Mouse (Mus musculus): ENCODE data around the gene Ackr2. TPM values are rescaled to one million over a fixed set of nuclear protein-coding genes. Genes with fewer than 3 reads are reported as not detected.

The Ackr2 gene
- polyA plus RNA-seq (2017; shearing (Covaris generic)): not detected

DNA sequence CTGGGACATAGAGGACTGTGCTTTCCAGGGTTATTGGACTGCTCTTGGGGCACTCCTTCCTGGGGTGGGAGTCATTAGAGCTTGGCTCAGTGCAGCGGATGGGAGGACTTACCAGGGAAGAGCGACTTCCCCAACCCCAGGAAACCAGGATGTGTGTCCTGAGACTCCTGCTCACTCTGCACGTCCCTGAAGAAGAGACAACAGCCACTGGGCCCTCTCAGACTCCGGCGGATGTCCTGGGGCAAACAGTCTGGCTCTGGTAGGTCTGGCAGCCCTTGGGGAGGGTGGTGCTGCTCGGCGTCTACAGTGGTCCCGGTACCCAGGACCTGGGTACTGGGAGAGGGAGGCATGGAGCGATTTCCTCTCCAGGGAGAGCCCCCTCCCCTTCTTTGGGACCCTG lies at the start of gene Ackr2:
Ackr2 (plus strand) TSS at position 111 of the 400 bp plus-strand sequence.

DNA sequence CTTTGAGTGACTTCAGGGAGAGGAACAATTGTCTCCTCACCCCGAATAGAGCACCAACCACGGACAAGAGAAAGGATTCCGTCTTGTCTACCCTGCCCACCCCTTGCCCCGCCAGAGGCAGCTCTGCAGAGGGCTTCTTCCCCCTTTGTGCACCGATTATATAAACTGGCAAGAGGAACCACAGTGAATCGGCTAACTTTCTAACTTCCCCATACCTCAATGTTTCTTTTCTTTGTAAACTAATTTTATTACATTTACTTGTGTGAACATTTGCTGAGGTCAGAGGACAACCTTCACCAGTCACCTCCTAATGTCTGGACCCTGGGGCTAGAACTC lies 40.0 kb upstream of the Ackr2 start, which contains the start of gene Higd1a:
Higd1a (minus strand) TSS at position 210 of the 336 bp plus-strand sequence.

DNA sequence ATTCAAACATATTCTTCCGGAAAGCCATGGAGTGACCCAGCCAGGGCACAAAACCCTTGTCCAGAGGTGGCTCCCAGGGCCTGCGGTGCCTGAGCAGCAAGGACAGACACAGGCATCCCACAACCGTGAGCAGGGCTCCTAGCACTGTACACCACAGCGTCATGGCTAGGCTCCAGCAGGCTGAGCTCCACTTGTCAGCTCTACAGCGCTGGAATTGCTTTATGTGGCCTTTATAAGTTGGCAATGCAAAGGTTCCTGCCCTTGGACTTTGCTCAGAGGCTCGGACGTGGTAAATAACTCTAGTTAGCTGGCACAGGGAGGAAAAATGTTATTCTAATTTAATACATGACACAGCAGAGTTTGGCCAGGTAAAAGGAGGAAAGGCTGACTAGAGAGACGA lies 17.9 kb downstream of the Ackr2 start, which contains the start of gene Cyp8b1:
Cyp8b1 (minus strand) TSS at position 204 of the 400 bp plus-strand sequence.

DNA sequence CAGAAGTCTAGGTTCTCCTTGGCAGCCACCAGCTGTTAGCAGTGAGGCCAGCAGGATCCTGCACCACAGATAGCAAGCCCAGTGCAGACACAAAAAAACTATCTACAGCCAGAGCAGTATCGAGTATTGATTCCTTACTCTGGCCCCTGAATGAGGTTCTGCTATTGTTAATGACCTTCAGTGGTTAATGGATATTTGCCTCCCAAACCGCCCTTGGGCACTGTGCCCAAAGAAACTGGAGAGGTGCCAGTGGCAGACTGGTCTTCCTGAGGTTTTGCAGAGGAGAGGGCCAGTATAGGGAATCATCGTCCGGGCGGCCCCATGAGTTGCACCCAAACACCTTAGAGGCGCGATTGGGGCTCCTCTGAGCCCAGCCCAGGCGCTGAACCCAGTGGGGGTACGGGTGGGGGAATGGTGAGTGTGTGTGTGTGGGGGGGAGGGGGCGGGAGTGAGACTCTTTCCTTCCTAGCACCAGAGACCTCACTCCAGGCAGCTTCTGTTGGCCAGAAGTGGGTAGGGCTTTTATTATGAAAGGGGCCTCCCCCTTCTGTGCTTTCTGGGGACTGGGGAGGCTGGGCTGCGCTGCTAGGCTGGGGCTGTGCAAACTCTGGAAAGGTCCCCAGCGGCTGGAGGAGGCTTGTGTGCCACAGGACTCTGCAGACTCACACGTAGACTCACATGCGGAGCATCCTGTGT lies 52.4 kb downstream of the Ackr2 start, which contains the start of gene Fam198a:
Fam198a (plus strand) TSS at position 571 of the 696 bp plus-strand sequence.

Other genes starting within 250 kb of the Ackr2 start
- 27.2 TPM for gene Sec22c, start 192.9 kb upstream of the Ackr2 start, polyA plus RNA-seq (2017; shearing (Covaris generic))
- gene Ss18l2, start 188.0 kb upstream of the Ackr2 start, polyA plus RNA-seq (2017; shearing (Covaris generic)): 30.9 TPM
- gene Nktr, start 179.2 kb upstream of the Ackr2 start, polyA plus RNA-seq (2017; shearing (Covaris generic)): 152 TPM
- gene Zfp651, start 139.0 kb upstream of the Ackr2 start, polyA plus RNA-seq (2017; shearing (Covaris generic)): 0.06 TPM
- gene Klhl40, start 120.7 kb upstream of the Ackr2 start, polyA plus RNA-seq (2017; shearing (Covaris generic)): not detected
- not detected for gene Hhatl, start 105.8 kb upstream of the Ackr2 start, polyA plus RNA-seq (2017; shearing (Covaris generic))
- 0.19 TPM for gene Ccdc13, start 58.9 kb upstream of the Ackr2 start, polyA plus RNA-seq (2017; shearing (Covaris generic))
- gene Higd1a, start 40.0 kb upstream of the Ackr2 start, polyA plus RNA-seq (2017; shearing (Covaris generic)): 92.4 TPM
- not detected for gene Cyp8b1, start 17.9 kb downstream of the Ackr2 start, polyA plus RNA-seq (2017; shearing (Covaris generic))
- 0.16 TPM for gene Fam198a, start 52.6 kb downstream of the Ackr2 start, polyA plus RNA-seq (2017; shearing (Covaris generic))
- 0.18 TPM for gene Pomgnt2, start 98.8 kb downstream of the Ackr2 start, polyA plus RNA-seq (2017; shearing (Covaris generic))
- 142 TPM for gene Snrk, start 218.9 kb downstream of the Ackr2 start, polyA plus RNA-seq (2017; shearing (Covaris generic))

All from CD4-positive, CD25-positive, alpha-beta regulatory T cell (primary cell).